Mouse (Mus musculus): ENCODE results near the gene Tmem151a.

Gene Tmem151a

GRCm38 (mm10) chr19:5045531-5045930 lies 39.8 kb downstream of the Tmem151a start:
- DNase-seq (ENCODE audit: low spot score in 2 of 2), result no peak

- DNase-seq (ENCODE audit: low spot score in 2 of 2), result no peak
Measured at GRCm38 (mm10) chr19:5041588-5041987, 43.7 kb downstream of the Tmem151a start.

GRCm38 (mm10) chr19:5040862-5041523 lies 44.3 kb downstream of the Tmem151a start, which contains the start of gene Brms1:
TSS of gene Brms1 (plus strand) at chr19:5041354.
- DNase-seq (ENCODE audit: low spot score in 2 of 2), result peak; percentile 83 to 85

GRCm38 (mm10) chr19:5039301-5040114 lies 45.8 kb downstream of the Tmem151a start:
- DNase-seq (ENCODE audit: low spot score in 2 of 2), result no peak

GRCm38 (mm10) chr19:5038709-5039156 lies 46.6 kb downstream of the Tmem151a start, which contains the start of the genes B4gat1 and AC124502.3:
TSS of gene B4gat1 (plus strand) at chr19:5038826.
TSS of gene AC124502.3 (plus strand) at chr19:5038891.
- DNase-seq (ENCODE audit: low spot score in 2 of 2), result peak; percentile 82 to 87

- DNase-seq (ENCODE audit: low spot score in 2 of 2), result peak; percentile 75 to 85
Measured at GRCm38 (mm10) chr19:5037678-5038571, 47.4 kb downstream of the Tmem151a start.

- no peak for DNase-seq (ENCODE audit: low spot score in 2 of 2)
Measured at GRCm38 (mm10) chr19:5036577-5036976, 48.8 kb downstream of the Tmem151a start.

- no peak for DNase-seq (ENCODE audit: low spot score in 2 of 2)
Measured at GRCm38 (mm10) chr19:5032686-5033085, 52.6 kb downstream of the Tmem151a start.

- no peak for DNase-seq (ENCODE audit: low spot score in 2 of 2)
Measured at GRCm38 (mm10) chr19:5026111-5026510, 59.2 kb downstream of the Tmem151a start.

- peak; percentile 82 to 84 for DNase-seq (ENCODE audit: low spot score in 2 of 2)
Measured at GRCm38 (mm10) chr19:5023621-5024479, 61.5 kb downstream of the Tmem151a start, which contains the start of gene Slc29a2. TSS of gene Slc29a2 (plus strand) at chr19:5023860.

GRCm38 (mm10) chr19:5021416-5021815 lies 63.9 kb downstream of the Tmem151a start:
- no peak for DNase-seq (ENCODE audit: low spot score in 2 of 2)

Data from frontal cortex, postnatal 14 days (tissue).